Mouse (Mus musculus): ENCODE measurements around the gene Ptger1. TPM values are rescaled to one million over a fixed set of nuclear protein-coding genes. Genes with fewer than 3 reads are reported as not detected.

Ptger1 gene
- polyA plus RNA-seq (2012; rRNA removed) = 2.5 and 3.1 TPM in 2 replicates

- no peak for DNase-seq (ENCODE audit: low read depth, low spot score)
- WGBS = 11% methylated on average over 14 of the region's 14 CpGs
Observed at GRCm38 (mm10) chr8:83665969-83666865, at the start of gene Ptger1. Gene Ptger1 (plus strand): TSS chr8:83666678.

GRCm38 (mm10) chr8:83617111-83617510 is 49.4 kb upstream of the Ptger1 start:
- DNase-seq (ENCODE audit: low read depth, low spot score) = no peak
- 88% methylated on average over 2 of the region's 2 CpGs for WGBS

GRCm38 (mm10) chr8:83618566-83618965 is 47.9 kb upstream of the Ptger1 start:
- DNase-seq (ENCODE audit: low read depth, low spot score) = no peak
- 99% methylated on average over 2 of the region's 2 CpGs for WGBS

GRCm38 (mm10) chr8:83619568-83620285 is 46.8 kb upstream of the Ptger1 start:
- no peak for DNase-seq (ENCODE audit: low read depth, low spot score)
- WGBS = 65% methylated on average over 9 of the region's 9 CpGs

- 57% methylated on average over 15 of the region's 15 CpGs for WGBS
- DNase-seq (ENCODE audit: low read depth, low spot score) = no peak
Observed at GRCm38 (mm10) chr8:83621691-83622388, 44.6 kb upstream of the Ptger1 start.

- DNase-seq (ENCODE audit: low read depth, low spot score) = peak; percentile 69
- WGBS = 7% methylated on average over 23 of the region's 23 CpGs
Observed at GRCm38 (mm10) chr8:83622389-83622989, 44.0 kb upstream of the Ptger1 start.

GRCm38 (mm10) chr8:83623549-83623948 is 42.9 kb upstream of the Ptger1 start:
- DNase-seq (ENCODE audit: low read depth, low spot score) = no peak
- WGBS = 93% methylated on average over 7 of the region's 7 CpGs

- 32% methylated on average over 3 of the region's 3 CpGs for WGBS
- no peak for DNase-seq (ENCODE audit: low read depth, low spot score)
Observed at GRCm38 (mm10) chr8:83624739-83625138, 41.7 kb upstream of the Ptger1 start.

- no peak for DNase-seq (ENCODE audit: low read depth, low spot score)
- WGBS = 83% methylated on average over 6 of the region's 6 CpGs
Observed at GRCm38 (mm10) chr8:83625676-83626299, 40.7 kb upstream of the Ptger1 start.

- no peak for DNase-seq (ENCODE audit: low read depth, low spot score)
- 58% methylated on average over 7 of the region's 7 CpGs for WGBS
Observed at GRCm38 (mm10) chr8:83632083-83632707, 34.3 kb upstream of the Ptger1 start.

- WGBS = 72% methylated on average over 4 of the region's 4 CpGs
- DNase-seq (ENCODE audit: low read depth, low spot score) = no peak
Observed at GRCm38 (mm10) chr8:83638856-83639255, 27.6 kb upstream of the Ptger1 start.

- DNase-seq (ENCODE audit: low read depth, low spot score) = no peak
- WGBS = 28% methylated on average over 5 of the region's 5 CpGs
Observed at GRCm38 (mm10) chr8:83639649-83640048, 26.8 kb upstream of the Ptger1 start.

GRCm38 (mm10) chr8:83647511-83647910 is 19.0 kb upstream of the Ptger1 start:
- DNase-seq (ENCODE audit: low read depth, low spot score) = no peak
- WGBS = 95% methylated on average over 11 of the region's 11 CpGs

- WGBS = 97% methylated on average over 4 of the region's 4 CpGs
Observed at GRCm38 (mm10) chr8:83648031-83648430, 18.4 kb upstream of the Ptger1 start.

GRCm38 (mm10) chr8:83649699-83650098 is 16.8 kb upstream of the Ptger1 start:
- DNase-seq (ENCODE audit: low read depth, low spot score) = no peak
- 91% methylated on average over 6 of the region's 6 CpGs for WGBS

More at GRCm38 (mm10) chr8:83648031-83648430, 18.4 kb upstream of the Ptger1 start:
- DNase-seq (ENCODE audit: low read depth, low spot score) = no peak

- 1% methylated on average over 50 of the region's 50 CpGs for WGBS
Observed at GRCm38 (mm10) chr8:83652030-83652743, 14.3 kb upstream of the Ptger1 start, which contains the start of gene Gipc1. Gene Gipc1 (plus strand): TSS chr8:83652677.

GRCm38 (mm10) chr8:83652744-83653661 is 13.5 kb upstream of the Ptger1 start:
- no peak for DNase-seq (ENCODE audit: low read depth, low spot score)
- WGBS = 1% methylated on average over 46 of the region's 46 CpGs

More at GRCm38 (mm10) chr8:83652030-83652743, 14.3 kb upstream of the Ptger1 start, which contains the start of gene Gipc1:
- peak; percentile 93 for DNase-seq (ENCODE audit: low read depth, low spot score)
